In genomic region chr14:61647881-61648684, GRCm38 (mm10) we compare ENCODE assay signal across 8 mouse cellular contexts. TPM values are rescaled to one million over a fixed set of nuclear protein-coding genes. Genes with fewer than 3 reads are reported as not detected.
DNase-seq lines count a peak whose midpoint lies in the region; ATAC-seq and TF ChIP-seq lines count a peak whose summit lies in the region.

No protein-coding gene starts in this region.

- peak overlapping the region; percentile 84 for H3K4me3 ChIP-seq in C2C12 (ENCODE audit: insufficient read depth, poor library complexity, severe bottlenecking)
- H3K4me3 ChIP-seq in embryonic facial prominence, embryonic 12.5 days, result peak overlapping the region; percentile 80
- peak overlapping the region; percentile 97 for H3K4me3 ChIP-seq in heart, embryonic 12.5 days
- H3K4me3 ChIP-seq in kidney, embryonic 16.5 days (ENCODE audit: low read length), result peak overlapping the region; percentile 93
- H3K4me3 ChIP-seq in lung, embryonic 15.5 days, result peak overlapping the region; percentile 92
- peak overlapping the region; percentile 99 for H3K4me3 ChIP-seq in olfactory bulb, adult 2 months (ENCODE audit: insufficient read depth, low read depth, low read length)

- peak; percentile 79 for ATAC-seq in embryonic facial prominence, embryonic 12.5 days (ENCODE audit: insufficient number of reproducible peaks, insufficient read depth, low FRiP score, low TSS enrichment)
- ATAC-seq in heart, embryonic 12.5 days (ENCODE audit: insufficient number of reproducible peaks, low FRiP score), result peak; percentile 83
- peak; percentile 78 for ATAC-seq in kidney, embryonic 16.5 days (ENCODE audit: low FRiP score, low TSS enrichment)
- peak; percentile 78 for ATAC-seq in lung, embryonic 15.5 days (ENCODE audit: borderline replicate concordance, extremely low read depth, low FRiP score, low TSS enrichment)

- no peaks in the 10 kb centered on the region for H3K27me3 ChIP-seq in C2C12 (ENCODE audit: control insufficient read depth, insufficient read depth, insufficient read length)
- no peaks in the 10 kb centered on the region for H3K27me3 ChIP-seq in embryonic facial prominence, embryonic 12.5 days
- no peaks in the 10 kb centered on the region for H3K27me3 ChIP-seq in heart, embryonic 12.5 days (replicated peaks)
- no peaks in the 10 kb centered on the region for H3K27me3 ChIP-seq in kidney, embryonic 16.5 days (ENCODE audit: insufficient read depth, low read length)
- no peaks in the 10 kb centered on the region for H3K27me3 ChIP-seq in lung, embryonic 15.5 days

- H3K27ac ChIP-seq in embryonic facial prominence, embryonic 12.5 days, result peak overlapping the region; percentile 97
- peak overlapping the region; percentile 99 for H3K27ac ChIP-seq in heart, embryonic 12.5 days (ENCODE audit: poor library complexity, severe bottlenecking)
- peak overlapping the region; percentile 98 for H3K27ac ChIP-seq in kidney, embryonic 16.5 days (ENCODE audit: low read length)
- peak overlapping the region; percentile 98 for H3K27ac ChIP-seq in lung, embryonic 15.5 days
- H3K27ac ChIP-seq in olfactory bulb, adult 2 months (ENCODE audit: insufficient read depth, low read depth, low read length), result peak overlapping the region; percentile 75; the same call in 1 of the 2 replicates

- TF ChIP-seq CTCF in C2C12 (IDR thresholded peaks at IDR 0.05; ENCODE audit: control insufficient read depth, insufficient read depth, insufficient read length), result no peak
- TF ChIP-seq CTCF in olfactory bulb, adult 2 months (IDR thresholded peaks at IDR 0.05; ENCODE audit: insufficient read depth, low read depth, low read length), result no peak

- peak overlapping the region; percentile 93 for H3ac ChIP-seq in C2C12 (ENCODE audit: control insufficient read depth, insufficient read length, low read depth)

- H3K79me3 ChIP-seq in C2C12 (ENCODE audit: low read depth), result peaks cover 52% of the 10 kb centered on the region

- under 1% methylated on average over 79 of the region's 95 CpGs for WGBS in embryonic facial prominence, embryonic 12.5 days
- WGBS in heart, embryonic 12.5 days, result under 1% methylated on average over 88 of the region's 95 CpGs
- WGBS in kidney, embryonic 16.5 days, result under 1% methylated on average over 81 of the region's 95 CpGs
- under 1% methylated on average over 76 of the region's 95 CpGs for WGBS in lung, embryonic 15.5 days
- under 1% methylated on average over 95 of the region's 95 CpGs for WGBS in olfactory bulb, adult 2 months

- no peaks in the 10 kb centered on the region for H3K9me3 ChIP-seq in embryonic facial prominence, embryonic 12.5 days
- no peaks in the 10 kb centered on the region for H3K9me3 ChIP-seq in heart, embryonic 12.5 days (replicated peaks)
- no peaks in the 10 kb centered on the region for H3K9me3 ChIP-seq in kidney, embryonic 16.5 days (ENCODE audit: low read length)
- H3K9me3 ChIP-seq in lung, embryonic 15.5 days, result no peaks in the 10 kb centered on the region

- H3K4me2 ChIP-seq in embryonic facial prominence, embryonic 12.5 days (replicated peaks), result peak overlapping the region; percentile 70
- peak overlapping the region; percentile 94 for H3K4me2 ChIP-seq in heart, embryonic 12.5 days
- peak overlapping the region; percentile 75 for H3K4me2 ChIP-seq in kidney, embryonic 16.5 days (replicated peaks; ENCODE audit: low read depth, low read length)
- peak overlapping the region; percentile 65 for H3K4me2 ChIP-seq in lung, embryonic 15.5 days

- peak overlapping the region; percentile 90 for H3K9ac ChIP-seq in embryonic facial prominence, embryonic 12.5 days
- peak overlapping the region; percentile 99 for H3K9ac ChIP-seq in heart, embryonic 12.5 days
- H3K9ac ChIP-seq in kidney, embryonic 16.5 days (replicated peaks; ENCODE audit: low read length), result peak overlapping the region; percentile 97
- peak overlapping the region; percentile 95 for H3K9ac ChIP-seq in lung, embryonic 15.5 days

- no peak for TF ChIP-seq POLR2A in olfactory bulb, adult 2 months (IDR thresholded peaks at IDR 0.05; ENCODE audit: insufficient read depth, low read depth, low read length)

- H3K79me2 ChIP-seq in C2C12 (ENCODE audit: control insufficient read depth, insufficient read depth), result peaks cover 71% of the 10 kb centered on the region

- H3K4me1 ChIP-seq in embryonic facial prominence, embryonic 12.5 days, result peaks cover 5% of the 10 kb centered on the region; the same call in 1 of the 2 replicates
- peaks cover 8% of the 10 kb centered on the region for H3K4me1 ChIP-seq in heart, embryonic 12.5 days (replicated peaks)
- H3K4me1 ChIP-seq in kidney, embryonic 16.5 days (ENCODE audit: insufficient read depth, low read length), result peaks cover 5% of the 10 kb centered on the region
- H3K4me1 ChIP-seq in lung, embryonic 15.5 days, result peaks cover 12% of the 10 kb centered on the region
- peaks cover 5% of the 10 kb centered on the region; the same call in 1 of the 2 replicates for H3K4me1 ChIP-seq in olfactory bulb, adult 2 months (ENCODE audit: control insufficient read depth, insufficient read depth, low read length)

- DNase-seq in adrenal gland, adult 8-10 months, result peak; percentile 30
- DNase-seq in thymus, postnatal 14 days, result peak; percentile 70

- H3K36me3 ChIP-seq in C2C12 (ENCODE audit: control insufficient read depth, insufficient read depth), result peaks cover 4% of the 10 kb centered on the region
- no peaks in the 10 kb centered on the region for H3K36me3 ChIP-seq in embryonic facial prominence, embryonic 12.5 days
- no peaks in the 10 kb centered on the region for H3K36me3 ChIP-seq in heart, embryonic 12.5 days
- no peaks in the 10 kb centered on the region for H3K36me3 ChIP-seq in kidney, embryonic 16.5 days (ENCODE audit: insufficient read depth, low read length)
- no peaks in the 10 kb centered on the region for H3K36me3 ChIP-seq in lung, embryonic 15.5 days

TF ChIP-seq in C2C12, 6 proteins besides CTCF, POLR2A, EP300 and RAD21:
- TF ChIP-seq FOSL1 (IDR thresholded peaks at IDR 0.05; ENCODE audit: insufficient read depth, low read length, poor library complexity, severe bottlenecking) (no peak), USF1 (IDR thresholded peaks at IDR 0.05; ENCODE audit: low read depth) (no peak), MYOG (IDR thresholded peaks at IDR 0.05; ENCODE audit: control insufficient read depth, extremely low read depth, insufficient read length) (no peak), MAX (IDR thresholded peaks at IDR 0.05) (no peak), MYOD1 (IDR thresholded peaks at IDR 0.05; ENCODE audit: control insufficient read depth, insufficient read length, low read depth) (no peak), CEBPB (IDR thresholded peaks at IDR 0.05; ENCODE audit: low read depth) (no peak)

RNA-seq across cellular contexts. Expression of gene Kcnrg, which starts 40.8 kb away (rescaled TPM):
- polyA plus RNA-seq in C2C12 (2012; fragmentation: generic; extraction: Trizol), result 0.09 TPM
- under 1 TPM in 3 of 4 experiments, not detected in 1; 0.14 to 0.46 (median 0.25) TPM for total RNA-seq in adrenal gland, adult 8-10 months (2022)
- 0.74 and 1.0 TPM in 2 replicates for polyA plus RNA-seq in embryonic facial prominence, embryonic 12.5 days (2016; fragmentation: Nextera tagmentation; extraction: Ambion mirVana)
- polyA plus RNA-seq in heart, embryonic 12.5 days (2016; fragmentation: Nextera tagmentation; extraction: Ambion mirVana), result 0.40 and 0.55 TPM in 2 replicates
- 0.37 and 0.51 TPM in 2 replicates for polyA plus RNA-seq in kidney, embryonic 16.5 days (2015; fragmentation: Nextera tagmentation; extraction: Ambion mirVana)
- polyA plus RNA-seq in lung, embryonic 15.5 days (2015; fragmentation: Nextera tagmentation; extraction: Ambion mirVana), result 1.0 and 1.4 TPM in 2 replicates
- not detected in 2 replicates for polyA plus RNA-seq in olfactory bulb, adult 2 months (2012; ENCODE audit: insufficient read depth, insufficient read length, low replicate concordance, missing spikeins)

RNA-seq across cellular contexts. Expression of gene Trim13, which starts 50.0 kb away (rescaled TPM):
- polyA plus RNA-seq in C2C12 (2012; fragmentation: generic; extraction: Trizol), result 2.9 TPM
- total RNA-seq in adrenal gland, adult 8-10 months (2022), result 10 to 100 TPM in 2 of 4 experiments, 1 to 10 TPM in 2; 7.8 to 12.4 (median 10.5) TPM
- 26.9 TPM in 2 replicates for polyA plus RNA-seq in embryonic facial prominence, embryonic 12.5 days (2016; fragmentation: Nextera tagmentation; extraction: Ambion mirVana)
- 13.5 and 15.8 TPM in 2 replicates for polyA plus RNA-seq in heart, embryonic 12.5 days (2016; fragmentation: Nextera tagmentation; extraction: Ambion mirVana)
- polyA plus RNA-seq in kidney, embryonic 16.5 days (2015; fragmentation: Nextera tagmentation; extraction: Ambion mirVana), result 16.1 and 16.4 TPM in 2 replicates
- 15.7 and 17.1 TPM in 2 replicates for polyA plus RNA-seq in lung, embryonic 15.5 days (2015; fragmentation: Nextera tagmentation; extraction: Ambion mirVana)
- not detected in 2 replicates for polyA plus RNA-seq in olfactory bulb, adult 2 months (2012; ENCODE audit: insufficient read depth, insufficient read length, low replicate concordance, missing spikeins)

Comparison
In these comparisons a context has a peak if more than half of its experiments do, and no peak if none do; other contexts are left out.
1. Peak in every context shown above with its lines: DNase-seq, ATAC-seq, H3K4me3 ChIP-seq and H3K27ac ChIP-seq.